Mouse (Mus musculus): Measurements from ENCODE around the gene Wdr73. TPM values are rescaled to one million over a fixed set of nuclear protein-coding genes. Genes with fewer than 3 reads are reported as not detected.

Wdr73 gene
- polyA plus RNA-seq, 1 experiment from 2014 or later, result 37.2 TPM

DNA sequence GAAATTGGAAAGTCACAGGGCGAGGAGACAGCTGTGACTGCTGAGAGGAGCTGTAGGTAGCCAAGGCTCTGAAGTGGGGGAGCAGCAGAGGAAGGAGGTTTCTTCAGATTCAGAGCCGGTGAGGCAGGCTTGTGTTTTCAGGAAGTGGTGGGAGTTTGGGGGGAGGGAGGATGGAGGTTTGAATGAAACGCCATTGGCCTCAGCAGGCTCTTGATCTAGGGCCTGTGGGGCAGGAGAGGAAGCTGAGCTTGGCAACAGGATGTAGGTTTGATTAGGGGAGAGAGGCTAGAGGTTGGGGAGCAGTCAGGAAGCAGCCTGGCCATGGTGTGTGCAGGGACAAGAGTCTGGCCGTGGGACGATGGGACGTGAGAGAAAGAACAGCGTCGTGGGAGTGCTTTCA lies 36.2 kb downstream of the Wdr73 start:
- no peaks in the 10 kb centered on the region for H3K9me3 ChIP-seq (replicated peaks)
- peaks cover 38% of the 10 kb centered on the region for H3K4me1 ChIP-seq
- H3K27me3 ChIP-seq, result no peaks in the 10 kb centered on the region
- WGBS, result 82% methylated on average over 8 of the region's 8 CpGs
- H3K4me3 ChIP-seq, result no peak overlapping the region
- no peak overlapping the region for H3K27ac ChIP-seq
- peak overlapping the region; percentile 77; the same call in 1 of the 2 replicates for H3K4me2 ChIP-seq (replicated peaks)
- ATAC-seq (ENCODE audit: low FRiP score), result no peak
- peaks cover 65% of the 10 kb centered on the region for H3K36me3 ChIP-seq
- H3K9ac ChIP-seq, result no peak overlapping the region

DNA sequence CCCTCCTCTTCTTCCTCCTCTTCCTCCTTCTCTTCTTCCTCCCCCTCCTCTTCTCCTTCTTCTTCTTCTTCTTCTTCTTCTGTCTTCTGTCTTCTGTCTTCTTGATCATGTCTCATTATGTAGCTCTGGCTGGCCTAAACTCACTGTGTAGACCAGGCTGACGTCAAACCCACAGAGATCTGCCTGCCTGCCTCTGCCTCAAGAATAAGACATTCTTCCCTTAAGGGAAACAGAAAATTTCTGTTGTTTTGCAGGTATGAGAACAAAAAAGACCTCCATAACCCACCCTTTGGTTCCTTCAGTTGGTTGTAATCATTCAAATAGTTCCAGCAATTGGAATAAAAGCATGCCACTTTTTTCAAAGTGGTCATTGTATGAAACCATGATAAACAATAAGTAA lies 36.9 kb downstream of the Wdr73 start:
- H3K36me3 ChIP-seq, result peaks cover 58% of the 10 kb centered on the region
- H3K27me3 ChIP-seq, result no peaks in the 10 kb centered on the region
- WGBS, result 83% methylated on average over 1 of the region's 1 CpGs
- no peak overlapping the region for H3K27ac ChIP-seq
- ATAC-seq (ENCODE audit: low FRiP score), result no peak
- H3K4me1 ChIP-seq, result peaks cover 38% of the 10 kb centered on the region
- no peak overlapping the region for H3K4me3 ChIP-seq
- H3K4me2 ChIP-seq (replicated peaks), result peak overlapping the region; percentile 77
- no peak overlapping the region for H3K9ac ChIP-seq
- no peaks in the 10 kb centered on the region for H3K9me3 ChIP-seq (replicated peaks)

DNA sequence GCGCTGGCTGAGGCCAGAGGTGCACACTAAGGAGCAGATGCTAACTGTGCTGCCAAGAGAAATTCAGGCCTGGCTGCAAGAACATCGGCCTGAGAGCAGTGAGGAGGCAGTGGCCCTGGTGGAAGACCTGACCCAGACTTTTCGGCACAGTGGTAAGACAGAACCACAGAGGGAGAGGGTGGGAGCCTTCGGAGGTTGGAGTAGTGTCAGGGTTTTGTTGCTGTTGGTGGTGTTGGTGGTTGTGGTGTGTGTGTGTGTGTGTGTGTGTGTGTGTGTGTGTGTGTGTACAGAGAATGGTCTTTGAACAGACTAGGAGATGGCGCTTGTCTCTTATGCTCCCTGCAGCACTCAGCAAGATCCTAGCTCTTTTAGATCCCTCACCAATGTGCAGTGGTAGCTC lies 37.5 kb downstream of the Wdr73 start:
- H3K9me3 ChIP-seq (replicated peaks), result no peaks in the 10 kb centered on the region
- H3K36me3 ChIP-seq, result peaks cover 52% of the 10 kb centered on the region
- WGBS, result 86% methylated on average over 5 of the region's 5 CpGs
- peak overlapping the region; percentile 77 for H3K4me2 ChIP-seq (replicated peaks)
- no peak overlapping the region for H3K27ac ChIP-seq
- H3K4me3 ChIP-seq, result peak overlapping the region; percentile 18
- peak overlapping the region; percentile 42 for H3K9ac ChIP-seq
- no peak for ATAC-seq (ENCODE audit: low FRiP score)
- H3K27me3 ChIP-seq, result no peaks in the 10 kb centered on the region
- peaks cover 38% of the 10 kb centered on the region for H3K4me1 ChIP-seq

DNA sequence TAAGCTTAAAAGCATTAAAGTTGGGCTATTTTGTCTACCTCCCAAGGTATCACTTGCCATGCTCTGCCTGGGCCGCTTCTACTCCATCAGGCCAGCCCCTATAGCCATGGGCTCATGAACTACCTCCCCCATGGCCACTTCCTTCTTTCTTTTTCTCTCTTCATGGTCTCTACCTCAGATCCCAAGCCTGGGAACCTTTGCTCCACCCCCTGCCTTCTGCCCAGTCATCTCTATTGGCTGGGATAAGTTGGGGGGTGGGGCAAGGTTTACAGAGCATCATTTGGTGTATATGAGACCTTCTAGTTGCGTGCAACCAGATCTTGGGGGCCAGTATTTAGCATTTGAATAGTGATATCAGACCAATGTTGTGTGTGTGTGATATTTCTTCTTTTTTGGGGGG lies 38.6 kb downstream of the Wdr73 start:
- WGBS, result 83% methylated on average over 2 of the region's 2 CpGs
- H3K27ac ChIP-seq, result no peak overlapping the region
- no peaks in the 10 kb centered on the region for H3K27me3 ChIP-seq
- H3K4me1 ChIP-seq, result peaks cover 38% of the 10 kb centered on the region
- H3K9me3 ChIP-seq (replicated peaks), result no peaks in the 10 kb centered on the region
- H3K36me3 ChIP-seq, result peaks cover 42% of the 10 kb centered on the region
- peak overlapping the region; percentile 77 for H3K4me2 ChIP-seq (replicated peaks)
- no peak for ATAC-seq (ENCODE audit: low FRiP score)
- H3K9ac ChIP-seq, result no peak overlapping the region
- H3K4me3 ChIP-seq, result peak overlapping the region; percentile 15; the same call in 1 of the 2 replicates

DNA sequence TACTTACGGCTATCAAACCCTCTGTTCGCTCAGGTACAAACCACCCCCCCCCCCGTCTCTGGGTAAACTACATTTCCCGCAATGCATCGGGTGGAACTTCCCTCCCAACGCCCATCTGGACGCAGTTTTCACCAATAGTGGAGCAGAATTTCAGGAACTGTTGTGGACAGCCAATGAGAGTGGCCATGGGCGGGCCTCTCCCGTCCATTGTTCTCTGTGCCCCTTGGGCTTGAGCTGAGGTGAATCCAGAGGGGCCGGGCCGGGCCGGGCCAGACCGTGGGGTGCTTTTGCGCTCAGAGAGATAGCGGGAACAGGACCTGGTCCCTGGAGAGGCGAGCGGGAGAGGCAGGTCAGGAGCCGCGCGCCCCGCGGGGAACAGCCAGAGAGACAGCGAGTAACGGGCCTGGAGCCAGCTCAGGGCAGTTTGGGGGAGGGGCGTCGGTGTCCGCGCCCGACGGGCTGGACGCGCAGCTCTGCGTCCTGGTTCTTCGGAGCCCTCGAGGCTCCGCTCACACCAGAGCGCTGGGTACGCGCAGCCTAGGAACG lies 40.3 kb downstream of the Wdr73 start, which contains the start of gene Zscan2:
Gene Zscan2 (plus strand): TSS at position 192 of the 546 bp plus-strand sequence.
- H3K4me3 ChIP-seq, result peak within 1 kb of the TSS; percentile 85
- peak within 1 kb of the TSS; percentile 88 for H3K9ac ChIP-seq
- peak; percentile 99 for ATAC-seq (ENCODE audit: low FRiP score)
- no peaks in the 10 kb centered on the region for H3K27me3 ChIP-seq
- H3K27ac ChIP-seq, result peak within 1 kb of the TSS; percentile 93
- H3K9me3 ChIP-seq (replicated peaks), result no peaks in the 10 kb centered on the region
- peak within 1 kb of the TSS; percentile 77 for H3K4me2 ChIP-seq (replicated peaks)
- 0% methylated on average over 40 of the region's 40 CpGs for WGBS
- H3K4me1 ChIP-seq, result peaks cover 38% of the 10 kb centered on the region
- peaks cover 27% of the 10 kb centered on the region for H3K36me3 ChIP-seq

DNA sequence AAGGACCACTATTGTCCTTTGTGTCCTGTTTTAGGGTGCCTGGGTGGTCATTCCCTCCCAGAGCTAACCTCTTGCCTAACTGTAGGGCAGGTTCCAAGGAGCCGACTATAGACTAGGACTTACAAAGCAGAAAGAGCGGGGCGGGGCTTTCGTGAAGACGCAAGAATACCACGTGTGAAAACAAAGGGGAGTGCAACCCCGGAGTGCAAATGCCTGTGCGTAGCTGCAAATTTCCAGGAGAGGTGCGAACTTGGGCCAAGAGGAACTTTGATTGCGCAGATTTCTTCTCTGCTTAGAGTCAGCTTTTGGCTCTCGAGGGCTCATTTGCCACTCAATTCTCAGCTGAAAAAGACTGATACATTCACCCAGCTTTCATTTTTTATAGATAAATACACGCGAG lies 40.8 kb downstream of the Wdr73 start:
- Histone ChIP-seq H3K4me3 (peak overlapping the region; percentile 85), H3K27ac (peak overlapping the region; percentile 18), H3K36me3 (peaks cover 22% of the 10 kb centered on the region), H3K9me3 (replicated peaks) (no peaks in the 10 kb centered on the region), H3K4me2 (replicated peaks) (peak overlapping the region; percentile 77), H3K9ac (peak overlapping the region; percentile 88), H3K4me1 (peaks cover 37% of the 10 kb centered on the region), H3K27me3 (no peaks in the 10 kb centered on the region)
- ATAC-seq (ENCODE audit: low FRiP score), result peak; percentile 72
- WGBS, result 1% methylated on average over 13 of the region's 13 CpGs

DNA sequence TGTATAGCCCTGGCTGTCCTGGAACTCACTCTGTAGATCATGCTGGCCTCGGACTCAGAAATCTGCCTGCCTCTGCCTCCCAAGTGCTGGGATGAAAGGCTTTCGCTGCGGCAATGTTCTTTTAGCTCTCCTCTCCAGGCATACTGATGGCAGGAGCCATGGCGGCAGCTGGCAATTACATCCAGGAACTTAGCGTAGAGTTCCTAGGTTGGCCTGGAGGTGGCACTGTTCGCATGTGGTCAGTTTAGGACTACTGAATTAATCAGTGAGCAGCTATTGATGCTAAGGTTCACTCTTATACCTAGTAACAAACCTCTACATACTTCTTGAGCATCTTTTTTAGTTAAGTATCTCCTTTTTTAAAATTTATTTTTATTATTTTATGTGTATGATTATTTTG lies 43.9 kb downstream of the Wdr73 start:
- H3K4me3 ChIP-seq, result no peak overlapping the region
- H3K4me1 ChIP-seq, result peaks cover 10% of the 10 kb centered on the region
- no peak for ATAC-seq (ENCODE audit: low FRiP score)
- H3K27me3 ChIP-seq, result no peaks in the 10 kb centered on the region
- no peaks in the 10 kb centered on the region for H3K36me3 ChIP-seq
- H3K9me3 ChIP-seq (replicated peaks), result no peaks in the 10 kb centered on the region
- H3K27ac ChIP-seq, result no peak overlapping the region
- no peak overlapping the region for H3K4me2 ChIP-seq (replicated peaks)
- 38% methylated on average over 6 of the region's 6 CpGs for WGBS
- no peak overlapping the region for H3K9ac ChIP-seq

DNA sequence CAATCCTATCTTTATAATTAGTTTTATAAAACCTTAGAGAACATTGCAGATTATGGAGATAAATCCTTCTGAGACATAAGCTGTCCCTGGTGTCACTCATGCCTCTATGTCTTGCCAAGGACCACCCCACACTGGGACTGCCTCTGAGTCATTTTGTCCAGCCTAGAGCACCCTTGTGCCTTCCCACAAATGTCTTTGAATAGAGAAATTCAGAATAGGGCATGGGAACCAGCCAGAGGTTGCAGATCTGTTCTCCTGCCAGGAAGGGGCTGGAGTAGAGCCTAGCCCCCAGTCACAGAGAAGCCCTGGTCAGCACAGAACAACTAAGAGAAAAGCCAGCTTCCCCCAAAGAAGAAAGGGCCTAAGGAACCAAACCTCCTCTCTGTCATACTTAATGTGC lies 45.8 kb downstream of the Wdr73 start:
- Histone ChIP-seq H3K36me3 (no peaks in the 10 kb centered on the region), H3K27ac (no peak overlapping the region), H3K4me3 (no peak overlapping the region), H3K27me3 (no peaks in the 10 kb centered on the region), H3K9me3 (replicated peaks) (no peaks in the 10 kb centered on the region), H3K9ac (no peak overlapping the region), H3K4me1 (peaks cover 3% of the 10 kb centered on the region; the same call in 1 of the 2 replicates), H3K4me2 (replicated peaks) (no peak overlapping the region)
- ATAC-seq (ENCODE audit: low FRiP score), result no peak

DNA sequence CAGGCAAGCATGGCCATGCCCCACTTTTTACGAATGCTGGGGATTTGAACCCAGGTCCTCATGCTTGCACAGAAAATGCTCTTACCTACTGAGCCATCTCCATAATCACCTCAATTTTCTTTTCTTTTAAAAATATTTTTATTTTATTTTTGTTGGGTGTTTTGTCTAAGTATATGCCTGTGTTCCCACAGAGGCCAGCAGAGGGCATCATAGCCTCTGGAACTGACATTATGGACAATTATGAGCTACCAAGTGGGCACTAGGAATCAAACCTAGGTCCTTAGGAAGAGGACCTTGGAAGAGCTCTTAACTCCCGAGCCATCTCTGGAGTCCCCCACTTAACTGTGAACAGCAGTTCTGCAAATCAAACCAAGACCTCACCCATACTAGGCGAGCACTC lies 47.9 kb downstream of the Wdr73 start:
- H3K27me3 ChIP-seq, result no peaks in the 10 kb centered on the region
- H3K4me3 ChIP-seq, result no peak overlapping the region
- H3K9ac ChIP-seq, result no peak overlapping the region
- no peaks in the 10 kb centered on the region for H3K9me3 ChIP-seq (replicated peaks)
- no peak for ATAC-seq (ENCODE audit: low FRiP score)
- no peak overlapping the region for H3K27ac ChIP-seq
- WGBS, result 99% methylated on average over 3 of the region's 3 CpGs
- H3K4me1 ChIP-seq, result no peaks in the 10 kb centered on the region
- no peaks in the 10 kb centered on the region for H3K36me3 ChIP-seq
- H3K4me2 ChIP-seq (replicated peaks), result no peak overlapping the region

DNA sequence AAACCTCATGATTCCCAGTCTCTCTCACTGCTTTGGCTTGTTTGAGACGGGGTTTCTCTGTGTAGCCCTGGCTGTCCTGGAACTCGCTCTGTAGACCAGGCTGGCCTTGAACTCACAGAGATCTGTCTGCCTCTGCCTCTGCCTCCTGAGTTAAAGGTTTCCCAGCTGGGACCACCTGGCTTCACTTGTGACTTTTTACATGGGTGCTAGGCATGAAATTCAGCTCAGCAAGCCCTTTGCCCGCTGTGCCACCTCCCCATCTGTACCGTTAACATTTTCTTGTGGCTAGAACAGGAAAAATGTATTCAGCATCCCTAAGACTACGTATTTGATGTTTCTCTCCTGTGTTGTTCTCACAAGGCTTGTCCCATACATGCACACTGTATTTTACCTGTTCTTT lies 50.5 kb downstream of the Wdr73 start:
- no peaks in the 10 kb centered on the region for H3K36me3 ChIP-seq
- WGBS, result 86% methylated on average over 5 of the region's 5 CpGs
- H3K27me3 ChIP-seq, result no peaks in the 10 kb centered on the region
- no peak overlapping the region for H3K4me2 ChIP-seq (replicated peaks)
- no peaks in the 10 kb centered on the region for H3K4me1 ChIP-seq
- no peak overlapping the region for H3K9ac ChIP-seq
- no peak for ATAC-seq (ENCODE audit: low FRiP score)
- H3K9me3 ChIP-seq (replicated peaks), result no peaks in the 10 kb centered on the region
- H3K4me3 ChIP-seq, result no peak overlapping the region
- no peak overlapping the region for H3K27ac ChIP-seq

DNA sequence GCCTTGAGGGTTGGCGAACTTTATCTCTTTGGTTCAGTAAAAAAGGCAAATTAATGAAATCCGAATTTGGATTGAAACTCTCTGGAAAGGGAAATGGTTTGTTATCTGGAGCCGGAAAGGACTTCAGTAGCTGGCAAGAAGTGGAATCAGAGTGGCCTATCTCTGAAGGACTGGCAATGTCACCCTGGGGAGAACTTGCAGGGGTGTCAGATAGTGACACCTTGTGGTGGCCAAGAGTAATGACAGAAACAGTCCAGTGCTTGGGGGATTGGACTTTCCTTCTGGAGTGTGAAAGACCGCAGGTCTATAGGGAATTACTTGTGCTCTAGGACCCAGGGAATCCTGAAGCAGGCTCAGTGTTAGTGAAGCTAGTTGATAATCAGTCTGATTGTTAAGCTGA lies 51.4 kb downstream of the Wdr73 start:
- H3K4me3 ChIP-seq, result no peak overlapping the region
- no peaks in the 10 kb centered on the region for H3K27me3 ChIP-seq
- H3K27ac ChIP-seq, result no peak overlapping the region
- H3K4me1 ChIP-seq, result no peaks in the 10 kb centered on the region
- WGBS, result 39% methylated on average over 4 of the region's 4 CpGs
- H3K4me2 ChIP-seq (replicated peaks), result no peak overlapping the region
- H3K36me3 ChIP-seq, result no peaks in the 10 kb centered on the region
- H3K9me3 ChIP-seq (replicated peaks), result no peaks in the 10 kb centered on the region
- no peak overlapping the region for H3K9ac ChIP-seq
- no peak for ATAC-seq (ENCODE audit: low FRiP score)

DNA sequence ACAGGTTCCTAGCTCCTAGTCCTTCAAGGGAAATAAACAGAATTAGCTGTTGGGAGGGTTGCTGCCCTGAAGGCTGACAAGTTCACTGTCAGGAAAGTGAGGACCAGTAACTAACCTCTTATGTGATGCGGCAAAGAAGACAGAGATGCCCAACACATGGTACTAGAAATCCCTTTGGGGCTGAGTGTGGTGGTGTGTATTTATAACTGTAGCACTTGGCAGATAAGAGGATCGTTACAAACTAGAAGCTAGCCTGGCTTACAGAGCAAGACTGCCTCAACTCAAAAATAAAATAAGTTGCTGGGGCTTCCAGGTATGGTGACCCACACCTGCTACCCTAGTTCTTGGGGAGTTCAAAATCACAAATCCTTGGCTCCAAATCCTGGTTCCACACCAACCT lies 51.8 kb downstream of the Wdr73 start:
- H3K27ac ChIP-seq, result no peak overlapping the region
- WGBS, result 88% methylated on average over 2 of the region's 2 CpGs
- H3K4me3 ChIP-seq, result no peak overlapping the region
- H3K9me3 ChIP-seq (replicated peaks), result no peaks in the 10 kb centered on the region
- H3K36me3 ChIP-seq, result no peaks in the 10 kb centered on the region
- H3K27me3 ChIP-seq, result no peaks in the 10 kb centered on the region
- no peak for ATAC-seq (ENCODE audit: low FRiP score)
- H3K4me2 ChIP-seq (replicated peaks), result no peak overlapping the region
- H3K9ac ChIP-seq, result no peak overlapping the region
- H3K4me1 ChIP-seq, result no peaks in the 10 kb centered on the region

DNA sequence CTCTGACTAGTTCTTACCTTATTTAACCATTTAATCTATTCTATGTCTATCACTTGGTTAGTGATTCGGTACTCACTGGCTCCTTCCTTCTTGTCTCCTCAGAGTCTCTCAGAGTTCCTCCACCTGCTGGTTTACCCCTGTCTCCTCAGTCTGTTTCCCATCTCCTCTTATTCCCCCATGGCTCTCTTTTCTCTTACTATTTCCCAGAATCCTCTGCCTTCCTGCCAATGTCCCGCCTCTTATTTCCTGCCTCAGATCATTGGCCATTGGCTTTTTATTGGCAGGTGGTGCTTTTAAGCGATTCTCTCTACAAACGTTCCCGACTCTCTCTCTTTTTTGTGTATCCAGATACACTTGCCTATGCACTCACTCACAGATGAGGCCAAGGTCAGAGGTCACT lies 54.4 kb downstream of the Wdr73 start:
- 86% methylated on average over 5 of the region's 5 CpGs for WGBS
- no peaks in the 10 kb centered on the region for H3K4me1 ChIP-seq
- ATAC-seq (ENCODE audit: low FRiP score), result no peak

More for the DNA sequence above, 54.4 kb downstream of the Wdr73 start:
- Histone ChIP-seq H3K4me3 (no peak overlapping the region), H3K36me3 (no peaks in the 10 kb centered on the region), H3K27me3 (no peaks in the 10 kb centered on the region), H3K27ac (no peak overlapping the region), H3K9ac (no peak overlapping the region), H3K4me2 (replicated peaks) (no peak overlapping the region), H3K9me3 (replicated peaks) (no peaks in the 10 kb centered on the region)

Measured in hindbrain, embryonic 12.5 days (tissue).